Comparison of ENCODE assay signal across 15 mouse cellular contexts in the genomic region with DNA sequence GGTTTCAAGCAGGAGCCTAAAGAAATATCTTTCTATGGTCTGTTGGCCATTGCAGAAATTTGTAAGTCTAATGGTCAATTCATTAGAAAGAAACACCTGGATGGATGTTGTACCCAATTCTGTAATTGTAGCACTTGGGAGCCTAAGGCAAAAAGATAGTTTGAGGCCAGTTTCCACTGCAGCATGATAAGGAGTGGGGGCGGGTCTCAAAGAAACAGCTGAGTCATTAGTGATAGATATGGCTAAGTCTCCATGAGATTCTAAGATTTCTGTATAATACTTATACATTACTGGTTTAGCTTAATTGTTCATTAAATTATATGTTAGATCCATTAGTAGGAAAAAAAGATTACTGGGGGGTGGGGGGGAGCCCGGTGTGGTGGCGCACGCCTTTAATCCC. TPM values are rescaled to one million over a fixed set of nuclear protein-coding genes. Genes with fewer than 3 reads are reported as not detected.
DNase-seq lines count a peak whose midpoint lies in the region; ATAC-seq and TF ChIP-seq lines count a peak whose summit lies in the region.
"Had no signal": no experiment of that assay in that cellular context is flagged by ENCODE, and none has a peak within 500 bp of the region (broad histone marks: within the 10 kb centered on the region; RNA-seq: fewer than 3 reads in every experiment).

No protein-coding gene starts in this region.

- H3K27ac ChIP-seq in heart, embryonic 12.5 days (ENCODE audit: poor library complexity, severe bottlenecking): peak overlapping the region; percentile 38; the same call in 1 of the 2 replicates
- H3K27ac ChIP-seq in midbrain, embryonic 10.5 days (replicated peaks): no peak overlapping the region
- no peak overlapping the region for H3K27ac ChIP-seq in midbrain, embryonic 13.5 days
- no peak overlapping the region for H3K27ac ChIP-seq in embryonic facial prominence, embryonic 12.5 days
- H3K27ac ChIP-seq in midbrain, postnatal 0 days (ENCODE audit: low read depth, low read length): no peak overlapping the region
- H3K27ac ChIP-seq: layer of hippocampus, adult 2 months had no signal

- DNase-seq in heart, adult 8-10 months (ENCODE audit: low spot score): no peak
- no peak for DNase-seq in midbrain, embryonic 10.5 days (ENCODE audit: low spot score)
- no peak for DNase-seq in left cerebral cortex, postnatal 4 days
- no peak for DNase-seq in midbrain, postnatal 0 days (ENCODE audit: low spot score)
- DNase-seq: adrenal gland, adult 8-10 months; cerebellum, adult 9-11 months; heart, postnatal 14 days; lung, postnatal 10 days; right cerebral cortex, postnatal 14 days; thymus, adult 18-20 months had no signal

- no peak for ATAC-seq in heart, embryonic 12.5 days (ENCODE audit: insufficient number of reproducible peaks, low FRiP score)
- no peak for ATAC-seq in midbrain, embryonic 13.5 days
- ATAC-seq in embryonic facial prominence, embryonic 12.5 days (ENCODE audit: insufficient number of reproducible peaks, insufficient read depth, low FRiP score, low TSS enrichment): no peak
- ATAC-seq in midbrain, postnatal 0 days (ENCODE audit: low FRiP score): no peak

- intact Hi-C loops in left cerebral cortex, postnatal 4 days (cut with DNase I): no loop called here

- H3K36me3 ChIP-seq in heart, embryonic 12.5 days: peaks cover 16% of the 10 kb centered on the region; the same call in 1 of the 2 replicates
- H3K36me3 ChIP-seq in midbrain, embryonic 10.5 days: peaks cover 26% of the 10 kb centered on the region
- H3K36me3 ChIP-seq in midbrain, embryonic 13.5 days: peaks cover 3% of the 10 kb centered on the region
- peaks cover 5% of the 10 kb centered on the region; the same call in 1 of the 2 replicates for H3K36me3 ChIP-seq in embryonic facial prominence, embryonic 12.5 days
- peaks cover 5% of the 10 kb centered on the region for H3K36me3 ChIP-seq in myocyte (ENCODE audit: control insufficient read depth, insufficient read depth)
- H3K36me3 ChIP-seq in midbrain, postnatal 0 days (ENCODE audit: insufficient read depth, low read length): peaks cover 3% of the 10 kb centered on the region; the same call in 1 of the 2 replicates

- no peak for TF ChIP-seq CTCF in midbrain, postnatal 0 days (IDR thresholded peaks at IDR 0.05)

- no peak overlapping the region for H3K9ac ChIP-seq in heart, embryonic 12.5 days
- H3K9ac ChIP-seq in midbrain, embryonic 13.5 days (replicated peaks): no peak overlapping the region
- H3K9ac ChIP-seq in embryonic facial prominence, embryonic 12.5 days: no peak overlapping the region
- no peak overlapping the region for H3K9ac ChIP-seq in midbrain, postnatal 0 days (replicated peaks; ENCODE audit: low read length, poor library complexity, severe bottlenecking)

- no peak for TF ChIP-seq POLR2A in myocyte (IDR thresholded peaks at IDR 0.05; ENCODE audit: insufficient read length, low read depth)

- H3K4me3 ChIP-seq in heart, embryonic 12.5 days: 0 out of 2 replicates have a peak overlapping the region, but pooled peaks have one; percentile 12
- H3K4me3 ChIP-seq in midbrain, embryonic 10.5 days: peak overlapping the region; percentile 88; the same call in 1 of the 2 replicates
- no peak overlapping the region for H3K4me3 ChIP-seq in midbrain, embryonic 13.5 days (replicated peaks)
- H3K4me3 ChIP-seq in embryonic facial prominence, embryonic 12.5 days: no peak overlapping the region
- peak overlapping the region; percentile 98 for H3K4me3 ChIP-seq in myocyte
- H3K4me3 ChIP-seq in midbrain, postnatal 0 days (ENCODE audit: low read depth, low read length): no peak overlapping the region
- H3K4me3 ChIP-seq: layer of hippocampus, adult 2 months had no signal

- H3K4me1 ChIP-seq in heart, embryonic 12.5 days (replicated peaks): peaks cover 32% of the 10 kb centered on the region
- H3K4me1 ChIP-seq in midbrain, embryonic 10.5 days: peaks cover 56% of the 10 kb centered on the region
- H3K4me1 ChIP-seq in midbrain, embryonic 13.5 days (replicated peaks): peaks cover 40% of the 10 kb centered on the region
- peaks cover 29% of the 10 kb centered on the region for H3K4me1 ChIP-seq in embryonic facial prominence, embryonic 12.5 days
- 0 out of 2 replicates have a peak, but pooled peaks cover 4% of the 10 kb centered on the region for H3K4me1 ChIP-seq in midbrain, postnatal 0 days (ENCODE audit: insufficient read depth, low read length)

- H3K79me2 ChIP-seq in myocyte (ENCODE audit: control insufficient read depth, insufficient read depth): peaks cover 72% of the 10 kb centered on the region

- no peaks in the 10 kb centered on the region for H3K9me3 ChIP-seq in heart, embryonic 12.5 days (replicated peaks)
- H3K9me3 ChIP-seq in midbrain, embryonic 10.5 days (replicated peaks): no peaks in the 10 kb centered on the region
- H3K9me3 ChIP-seq in midbrain, embryonic 13.5 days: no peaks in the 10 kb centered on the region
- H3K9me3 ChIP-seq in embryonic facial prominence, embryonic 12.5 days: no peaks in the 10 kb centered on the region
- no peaks in the 10 kb centered on the region for H3K9me3 ChIP-seq in midbrain, postnatal 0 days (ENCODE audit: low read length)

- 76% methylated on average over 4 of the region's 4 CpGs for WGBS in heart, embryonic 12.5 days
- WGBS in midbrain, embryonic 10.5 days: 91% methylated on average over 4 of the region's 4 CpGs
- WGBS in midbrain, embryonic 13.5 days: 93% methylated on average over 4 of the region's 4 CpGs
- WGBS in embryonic facial prominence, embryonic 12.5 days: 85% methylated on average over 4 of the region's 4 CpGs
- WGBS in midbrain, postnatal 0 days: 95% methylated on average over 4 of the region's 4 CpGs

- H3K27me3 ChIP-seq in heart, embryonic 12.5 days (replicated peaks): no peaks in the 10 kb centered on the region
- H3K27me3 ChIP-seq in midbrain, embryonic 10.5 days (ENCODE audit: low read depth, poor library complexity, severe bottlenecking): no peaks in the 10 kb centered on the region
- no peaks in the 10 kb centered on the region for H3K27me3 ChIP-seq in midbrain, embryonic 13.5 days
- no peaks in the 10 kb centered on the region for H3K27me3 ChIP-seq in embryonic facial prominence, embryonic 12.5 days
- no peaks in the 10 kb centered on the region for H3K27me3 ChIP-seq in myocyte (ENCODE audit: control insufficient read depth, insufficient read depth, insufficient read length)
- H3K27me3 ChIP-seq in midbrain, postnatal 0 days (ENCODE audit: insufficient read depth, low read length): no peaks in the 10 kb centered on the region

- peak overlapping the region; percentile 74 for H3K4me2 ChIP-seq in heart, embryonic 12.5 days
- no peak overlapping the region for H3K4me2 ChIP-seq in midbrain, embryonic 13.5 days (replicated peaks)
- peak overlapping the region; percentile 72; the same call in 1 of the 2 replicates for H3K4me2 ChIP-seq in embryonic facial prominence, embryonic 12.5 days (replicated peaks)
- peak overlapping the region; percentile 75 for H3K4me2 ChIP-seq in myocyte (ENCODE audit: low read depth)
- no peak overlapping the region for H3K4me2 ChIP-seq in midbrain, postnatal 0 days (ENCODE audit: low read depth, low read length, poor library complexity, severe bottlenecking)

- no peak overlapping the region for H3ac ChIP-seq in myocyte (ENCODE audit: control insufficient read depth, insufficient read length)

TF ChIP-seq in myocyte, 11 proteins besides CTCF, POLR2A, EP300 and RAD21:
- TF ChIP-seq MYOD1 (IDR thresholded peaks at IDR 0.05; ENCODE audit: control insufficient read depth in 1 of 3, insufficient read length in 2 of 3, low read depth in 2 of 3) (no peak), MYOG (IDR thresholded peaks at IDR 0.05; ENCODE audit: control insufficient read depth in 1 of 3, insufficient read depth in 1 of 3, insufficient read length in 2 of 3, low read depth in 2 of 3) (no peak)

RNA-seq across cellular contexts. Expression of gene Cks2, which starts 3.2 kb away (rescaled TPM):
- 247 and 252 TPM in 2 replicates for polyA plus RNA-seq in heart, embryonic 12.5 days (2016; fragmentation: Nextera tagmentation; extraction: Ambion mirVana)
- total RNA-seq in heart, adult 8-10 months (2022): 1 to 10 TPM in 1 of 4 experiments, under 1 TPM in 2, not detected in 1; 0.66 to 1.1 (median 0.92) TPM
- polyA plus RNA-seq in midbrain, embryonic 10.5 days (2016; fragmentation: Nextera tagmentation; extraction: Ambion mirVana): 362 and 427 TPM in 2 replicates
- 131 and 134 TPM in 2 replicates for polyA plus RNA-seq in midbrain, embryonic 13.5 days (2015; fragmentation: Nextera tagmentation; extraction: Ambion mirVana)
- polyA plus RNA-seq in embryonic facial prominence, embryonic 12.5 days (2016; fragmentation: Nextera tagmentation; extraction: Ambion mirVana): 283 and 304 TPM in 2 replicates
- 95.1 TPM for polyA plus RNA-seq in myocyte (2012; fragmentation: generic; extraction: Trizol)
- total RNA-seq in left cerebral cortex, postnatal 4 days (2021): 1 to 10 TPM; 7.7 to 9.4 TPM
- 16.3 and 23.0 TPM in 2 replicates for total RNA-seq in midbrain, postnatal 0 days (2014; rRNA removed)
- polyA plus RNA-seq in midbrain, postnatal 0 days (2015; fragmentation: Nextera tagmentation; extraction: Ambion mirVana): 19.0 and 20.0 TPM in 2 replicates

RNA-seq across cellular contexts. Expression of gene Secisbp2, which starts 3.3 kb away (rescaled TPM):
- 20.3 and 27.9 TPM in 2 replicates for polyA plus RNA-seq in heart, embryonic 12.5 days (2016; fragmentation: Nextera tagmentation; extraction: Ambion mirVana)
- 10 to 100 TPM; 10.8 to 13.7 (median 11.3) TPM for total RNA-seq in heart, adult 8-10 months (2022)
- polyA plus RNA-seq in midbrain, embryonic 10.5 days (2016; fragmentation: Nextera tagmentation; extraction: Ambion mirVana): 32.0 and 35.8 TPM in 2 replicates
- 35.3 and 41.1 TPM in 2 replicates for polyA plus RNA-seq in midbrain, embryonic 13.5 days (2015; fragmentation: Nextera tagmentation; extraction: Ambion mirVana)
- polyA plus RNA-seq in embryonic facial prominence, embryonic 12.5 days (2016; fragmentation: Nextera tagmentation; extraction: Ambion mirVana): 25.2 and 30.9 TPM in 2 replicates
- 8.7 TPM for polyA plus RNA-seq in myocyte (2012; fragmentation: generic; extraction: Trizol)
- total RNA-seq in left cerebral cortex, postnatal 4 days (2021): 10 to 100 TPM; 20.5 to 23.1 TPM
- 15.2 and 15.7 TPM in 2 replicates for total RNA-seq in midbrain, postnatal 0 days (2014; rRNA removed)
- 16.7 and 19.4 TPM in 2 replicates for polyA plus RNA-seq in midbrain, postnatal 0 days (2015; fragmentation: Nextera tagmentation; extraction: Ambion mirVana)

Comparison
In these comparisons a context has a peak if more than half of its experiments do, and no peak if none do; other contexts are left out.
1. H3K4me3 ChIP-seq: peak in heart, embryonic 12.5 days (single experiment), midbrain, embryonic 10.5 days (single experiment) and myocyte (single experiment); none in midbrain, embryonic 13.5 days (single experiment), embryonic facial prominence, embryonic 12.5 days (single experiment) and midbrain, postnatal 0 days (single experiment).
2. H3K4me2 ChIP-seq: peak in heart, embryonic 12.5 days (single experiment), embryonic facial prominence, embryonic 12.5 days (single experiment) and myocyte (single experiment); none in midbrain, embryonic 13.5 days (single experiment) and midbrain, postnatal 0 days (single experiment).